Comparison of ENCODE assay signal across 10 mouse cellular contexts in genomic region chr2:132945326-132946207, GRCm38 (mm10). TPM values are rescaled to one million over a fixed set of nuclear protein-coding genes. Genes with fewer than 3 reads are reported as not detected.
DNase-seq lines count a peak whose midpoint lies in the region; ATAC-seq and TF ChIP-seq lines count a peak whose summit lies in the region.
"Had no signal": no experiment of that assay in that cellular context is flagged by ENCODE, and none has a peak within 500 bp of the region (broad histone marks: within the 10 kb centered on the region; RNA-seq: fewer than 3 reads in every experiment).

Gene Fermt1, minus strand, starts transcription at chr2:132945906.

- TF ChIP-seq POLR2A in cerebellum, adult 2 months (IDR thresholded peaks at IDR 0.05; ENCODE audit: borderline replicate concordance, insufficient read depth, low read length): no peak

- 1% methylated on average over 36 of the region's 37 CpGs for WGBS in cerebellum, adult 2 months
- WGBS in heart, postnatal 0 days: 5% methylated on average over 34 of the region's 37 CpGs
- WGBS in large intestine, adult 2 months: 1% methylated on average over 37 of the region's 37 CpGs
- WGBS in neural tube, embryonic 14.5 days: 3% methylated on average over 35 of the region's 37 CpGs

- peaks cover 2% of the 10 kb centered on the region; the same call in 1 of the 2 replicates for H3K27me3 ChIP-seq in cerebellum, adult 2 months (ENCODE audit: control insufficient read depth, insufficient read depth, low read length)
- H3K27me3 ChIP-seq in heart, postnatal 0 days (ENCODE audit: control insufficient read depth, insufficient read depth, low read length): peaks cover 49% of the 10 kb centered on the region
- peaks cover 27% of the 10 kb centered on the region for H3K27me3 ChIP-seq in neural tube, embryonic 14.5 days (ENCODE audit: control insufficient read depth, insufficient read depth, low read length)

- H3K9me3 ChIP-seq in ES-E14 (ENCODE audit: control insufficient read depth, insufficient read depth, low read depth, low read length): no peaks in the 10 kb centered on the region
- H3K9me3 ChIP-seq in heart, postnatal 0 days (replicated peaks; ENCODE audit: control insufficient read depth, low read length): no peaks in the 10 kb centered on the region
- H3K9me3 ChIP-seq in neural tube, embryonic 14.5 days (ENCODE audit: control insufficient read depth, low read length): no peaks in the 10 kb centered on the region

- no peak within 1 kb of the TSS for H3K27ac ChIP-seq in cerebellum, adult 2 months (ENCODE audit: insufficient read depth, low read length)
- H3K27ac ChIP-seq in ES-E14 (ENCODE audit: insufficient read depth, low read depth, low read length, poor library complexity, severe bottlenecking): no peak within 1 kb of the TSS
- H3K27ac ChIP-seq in heart, postnatal 0 days (ENCODE audit: low read depth): no peak within 1 kb of the TSS
- no peak within 1 kb of the TSS for H3K27ac ChIP-seq in neural tube, embryonic 14.5 days (ENCODE audit: low read depth, low read length)
- H3K27ac ChIP-seq: heart, adult 2 months had no signal

- peak; percentile 36; the same call in 1 of the 2 replicates for ATAC-seq in heart, postnatal 0 days (ENCODE audit: insufficient read depth, low read depth)
- ATAC-seq in neural tube, embryonic 14.5 days (ENCODE audit: low read depth): peak; percentile 80
- ATAC-seq in frontal cortex, adult (ENCODE audit: low TSS enrichment): no peak

- in situ Hi-C loops in ES-E14 (cut with MboI; ENCODE audit: low sequenced_read_pairs in 2 of 2, unreplicated experiment in 2 of 2): no loop called here

- DNase-seq in cerebellum, adult 2 months: no peak
- no peak for DNase-seq in cerebellum, adult 11-12 months
- no peak for DNase-seq in ES-E14 (ENCODE audit: low read depth, low spot score)
- DNase-seq in heart, postnatal 0 days (ENCODE audit: low spot score): no peak
- DNase-seq in large intestine, adult 2 months (ENCODE audit: low read depth, low spot score): no peak
- DNase-seq in frontal cortex, postnatal 14 days (ENCODE audit: low spot score in 2 of 2): no peak

- H3K4me1 ChIP-seq in cerebellum, adult 2 months (ENCODE audit: control insufficient read depth, insufficient read depth, low read length): peaks cover 3% of the 10 kb centered on the region; the same call in 1 of the 2 replicates
- H3K4me1 ChIP-seq in ES-E14 (ENCODE audit: control insufficient read depth in 2 of 2, insufficient read depth in 2 of 2, low read length in 2 of 2, poor library complexity in 1 of 2): no peaks in the 10 kb centered on the region
- 0 out of 2 replicates have a peak, but pooled peaks cover 7% of the 10 kb centered on the region for H3K4me1 ChIP-seq in heart, postnatal 0 days (ENCODE audit: control insufficient read depth, insufficient read depth)
- peaks cover 9% of the 10 kb centered on the region; the same call in 1 of the 2 replicates for H3K4me1 ChIP-seq in neural tube, embryonic 14.5 days (ENCODE audit: control insufficient read depth, insufficient read depth, low read length)

- peak within 1 kb of the TSS; percentile 23 for H3K4me3 ChIP-seq in cerebellum, adult 2 months (replicated peaks; ENCODE audit: insufficient read depth, low read depth, low read length)
- H3K4me3 ChIP-seq in ES-E14 (ENCODE audit: insufficient read depth in 1 of 2, low read depth in 1 of 2, low read length in 2 of 2, poor library complexity in 1 of 2, severe bottlenecking in 1 of 2): peak within 1 kb of the TSS; percentile 52 to 61
- H3K4me3 ChIP-seq in heart, postnatal 0 days (ENCODE audit: low read depth, low read length): peak within 1 kb of the TSS; percentile 32
- H3K4me3 ChIP-seq in neural tube, embryonic 14.5 days (ENCODE audit: low read depth, low read length): peak within 1 kb of the TSS; percentile 29
- H3K4me3 ChIP-seq: heart, adult 2 months had no signal

- H3K36me3 ChIP-seq in ES-E14 (ENCODE audit: control insufficient read depth, insufficient read depth, low read length, poor library complexity, severe bottlenecking): no peaks in the 10 kb centered on the region
- H3K36me3 ChIP-seq in heart, postnatal 0 days (replicated peaks; ENCODE audit: control insufficient read depth, insufficient read depth, low read length): no peaks in the 10 kb centered on the region
- no peaks in the 10 kb centered on the region for H3K36me3 ChIP-seq in neural tube, embryonic 14.5 days (ENCODE audit: control insufficient read depth, insufficient read depth, low read length)

- TF ChIP-seq EP300 in heart, postnatal 0 days (IDR thresholded peaks at IDR 0.05; ENCODE audit: low read depth): no peak

- no peak for TF ChIP-seq CTCF in cerebellum, adult 2 months (IDR thresholded peaks at IDR 0.05; ENCODE audit: borderline replicate concordance, insufficient read depth, low read depth, low read length)
- no peak for TF ChIP-seq CTCF in heart, postnatal 0 days (IDR thresholded peaks at IDR 0.05; ENCODE audit: low read depth)

- H3K4me2 ChIP-seq in heart, postnatal 0 days (ENCODE audit: low read depth, low read length): peak within 1 kb of the TSS; percentile 57
- H3K4me2 ChIP-seq in neural tube, embryonic 14.5 days (ENCODE audit: low read depth, low read length): peak within 1 kb of the TSS; percentile 60

- peak within 1 kb of the TSS; percentile 39 for H3K9ac ChIP-seq in ES-E14 (ENCODE audit: insufficient read depth, low read depth, low read length, poor library complexity, severe bottlenecking)
- H3K9ac ChIP-seq in heart, postnatal 0 days (replicated peaks; ENCODE audit: low read depth, low read length): no peak within 1 kb of the TSS
- H3K9ac ChIP-seq in neural tube, embryonic 14.5 days (replicated peaks; ENCODE audit: low read depth, low read length): peak within 1 kb of the TSS; percentile 8

TF ChIP-seq in ES-E14, 5 proteins besides CTCF, POLR2A, EP300 and RAD21:
- TF ChIP-seq MAFK (IDR thresholded peaks at IDR 0.05; ENCODE audit: insufficient read depth, low read depth, low read length) (no peak), CHD2 (IDR thresholded peaks at IDR 0.05; ENCODE audit: low read depth, low read length) (peak; percentile 80)

RNA-seq across cellular contexts. Expression of gene Fermt1, which starts in this region (rescaled TPM):
- not detected in 2 replicates for polyA plus RNA-seq in cerebellum, adult 2 months (2012; rRNA removed)
- 2.4 and 2.7 TPM in 2 replicates for total RNA-seq in ES-E14 (2012; rRNA removed)
- total RNA-seq in heart, postnatal 0 days (2014; rRNA removed; ENCODE audit: low replicate concordance): not detected in 2 replicates
- not detected in 2 replicates for polyA plus RNA-seq in heart, postnatal 0 days (2015; fragmentation: Nextera tagmentation; extraction: Ambion mirVana)
- 15.7 and 25.2 TPM in 2 replicates for polyA plus RNA-seq in large intestine, adult 2 months (2012; rRNA removed)
- polyA plus RNA-seq in neural tube, embryonic 14.5 days (2014; fragmentation: Nextera tagmentation; extraction: Ambion mirVana): not detected in 2 replicates
- total RNA-seq: heart, adult 2 months had no signal
- polyA plus RNA-seq: C2C12 had no signal

Comparison
In these comparisons a context has a peak if more than half of its experiments do, and no peak if none do; other contexts are left out.
1. RNA of gene Fermt1 (polyA plus RNA-seq): 15.7 to 25.2 TPM in large intestine, adult 2 months; not detected in cerebellum, adult 2 months, not detected in neural tube, embryonic 14.5 days and not detected in heart, postnatal 0 days; every median in the first group is over 10 times any median in the second.
2. Peak in ATAC-seq, H3K4me3 ChIP-seq and H3K4me2 ChIP-seq in heart, postnatal 0 days; RNA of the gene not detected or under 1 TPM.
3. Peak in ATAC-seq, H3K4me3 ChIP-seq, H3K9ac ChIP-seq and H3K4me2 ChIP-seq in neural tube, embryonic 14.5 days; RNA of the gene not detected or under 1 TPM.
4. Peak in every context shown above with its lines, with median percentiles within 50 percentile points of each other: H3K4me3 ChIP-seq.